Mouse (Mus musculus): ENCODE results near the gene Kcnk1. TPM values are rescaled to one million over a fixed set of nuclear protein-coding genes. Genes with fewer than 3 reads are reported as not detected.

Gene Kcnk1
- polyA plus RNA-seq, 1 experiment from 2014 or later = 23.7 TPM

GRCm38 (mm10) chr8:126062844-126063243 is 67.9 kb downstream of the Kcnk1 start:
- H3K9ac ChIP-seq (replicated peaks; ENCODE audit: low read depth, low read length) = no peak overlapping the region
- H3K4me1 ChIP-seq (ENCODE audit: control insufficient read depth, insufficient read depth, low read length) = peaks cover 8% of the 10 kb centered on the region; the same call in 1 of the 2 replicates
- no peaks in the 10 kb centered on the region for H3K36me3 ChIP-seq (ENCODE audit: control insufficient read depth, insufficient read depth, low read length)
- no peak for ATAC-seq (ENCODE audit: low read depth)
- no peaks in the 10 kb centered on the region for H3K9me3 ChIP-seq (ENCODE audit: control insufficient read depth, low read length)
- no peak overlapping the region for H3K27ac ChIP-seq (ENCODE audit: low read depth, low read length)
- 85% methylated on average over 10 of the region's 10 CpGs for WGBS
- H3K4me3 ChIP-seq (ENCODE audit: low read depth, low read length) = no peak overlapping the region
- no peak overlapping the region for H3K4me2 ChIP-seq (ENCODE audit: low read depth, low read length)
- no peaks in the 10 kb centered on the region for H3K27me3 ChIP-seq (ENCODE audit: control insufficient read depth, insufficient read depth, low read length)

GRCm38 (mm10) chr8:126063832-126064409 is 69.0 kb downstream of the Kcnk1 start:
- peak overlapping the region; percentile 50; the same call in 1 of the 2 replicates for H3K27ac ChIP-seq (ENCODE audit: low read depth, low read length)
- H3K4me2 ChIP-seq (ENCODE audit: low read depth, low read length) = no peak overlapping the region
- ATAC-seq (ENCODE audit: low read depth) = 0 out of 2 replicates have a peak, but pooled peaks have one; percentile 31
- no peaks in the 10 kb centered on the region for H3K36me3 ChIP-seq (ENCODE audit: control insufficient read depth, insufficient read depth, low read length)
- peaks cover 8% of the 10 kb centered on the region; the same call in 1 of the 2 replicates for H3K4me1 ChIP-seq (ENCODE audit: control insufficient read depth, insufficient read depth, low read length)
- WGBS = 54% methylated on average over 9 of the region's 9 CpGs
- H3K9ac ChIP-seq (replicated peaks; ENCODE audit: low read depth, low read length) = no peak overlapping the region
- H3K9me3 ChIP-seq (ENCODE audit: control insufficient read depth, low read length) = no peaks in the 10 kb centered on the region
- no peak overlapping the region for H3K4me3 ChIP-seq (ENCODE audit: low read depth, low read length)
- H3K27me3 ChIP-seq (ENCODE audit: control insufficient read depth, insufficient read depth, low read length) = no peaks in the 10 kb centered on the region

GRCm38 (mm10) chr8:126064587-126065145 is 69.7 kb downstream of the Kcnk1 start:
- Histone ChIP-seq H3K4me3 (ENCODE audit: low read depth, low read length) (no peak overlapping the region), H3K4me2 (ENCODE audit: low read depth, low read length) (no peak overlapping the region), H3K27ac (ENCODE audit: low read depth, low read length) (no peak overlapping the region), H3K27me3 (ENCODE audit: control insufficient read depth, insufficient read depth, low read length) (no peaks in the 10 kb centered on the region), H3K9ac (replicated peaks; ENCODE audit: low read depth, low read length) (no peak overlapping the region), H3K36me3 (ENCODE audit: control insufficient read depth, insufficient read depth, low read length) (no peaks in the 10 kb centered on the region), H3K4me1 (ENCODE audit: control insufficient read depth, insufficient read depth, low read length) (peaks cover 8% of the 10 kb centered on the region; the same call in 1 of the 2 replicates), H3K9me3 (ENCODE audit: control insufficient read depth, low read length) (no peaks in the 10 kb centered on the region)
- no peak for ATAC-seq (ENCODE audit: low read depth)
- 18% methylated on average over 8 of the region's 8 CpGs for WGBS

- Histone ChIP-seq H3K27me3 (ENCODE audit: control insufficient read depth, insufficient read depth, low read length) (no peaks in the 10 kb centered on the region), H3K36me3 (ENCODE audit: control insufficient read depth, insufficient read depth, low read length) (no peaks in the 10 kb centered on the region), H3K9ac (replicated peaks; ENCODE audit: low read depth, low read length) (no peak overlapping the region), H3K9me3 (ENCODE audit: control insufficient read depth, low read length) (no peaks in the 10 kb centered on the region), H3K4me3 (ENCODE audit: low read depth, low read length) (no peak overlapping the region), H3K4me2 (ENCODE audit: low read depth, low read length) (no peak overlapping the region), H3K4me1 (ENCODE audit: control insufficient read depth, insufficient read depth, low read length) (peaks cover 8% of the 10 kb centered on the region; the same call in 1 of the 2 replicates), H3K27ac (ENCODE audit: low read depth, low read length) (no peak overlapping the region)
- ATAC-seq (ENCODE audit: low read depth) = no peak
- WGBS = 83% methylated on average over 6 of the region's 6 CpGs
These were observed 72.3 kb downstream of the Kcnk1 start for GRCm38 (mm10) chr8:126067306-126067705.

- WGBS = 66% methylated on average over 6 of the region's 6 CpGs
- Histone ChIP-seq H3K4me2 (ENCODE audit: low read depth, low read length) (no peak overlapping the region), H3K36me3 (ENCODE audit: control insufficient read depth, insufficient read depth, low read length) (no peaks in the 10 kb centered on the region), H3K4me1 (ENCODE audit: control insufficient read depth, insufficient read depth, low read length) (peaks cover 9% of the 10 kb centered on the region), H3K4me3 (ENCODE audit: low read depth, low read length) (no peak overlapping the region), H3K9ac (replicated peaks; ENCODE audit: low read depth, low read length) (no peak overlapping the region), H3K27me3 (ENCODE audit: control insufficient read depth, insufficient read depth, low read length) (no peaks in the 10 kb centered on the region), H3K9me3 (ENCODE audit: control insufficient read depth, low read length) (no peaks in the 10 kb centered on the region), H3K27ac (ENCODE audit: low read depth, low read length) (no peak overlapping the region)
- ATAC-seq (ENCODE audit: low read depth) = no peak
These were observed 73.2 kb downstream of the Kcnk1 start for GRCm38 (mm10) chr8:126068136-126068535.

GRCm38 (mm10) chr8:126072678-126073077 is 77.7 kb downstream of the Kcnk1 start:
- ATAC-seq (ENCODE audit: low read depth) = no peak
- no peak overlapping the region for H3K4me3 ChIP-seq (ENCODE audit: low read depth, low read length)
- H3K27ac ChIP-seq (ENCODE audit: low read depth, low read length) = no peak overlapping the region
- no peaks in the 10 kb centered on the region for H3K27me3 ChIP-seq (ENCODE audit: control insufficient read depth, insufficient read depth, low read length)
- H3K9me3 ChIP-seq (ENCODE audit: control insufficient read depth, low read length) = no peaks in the 10 kb centered on the region
- H3K4me2 ChIP-seq (ENCODE audit: low read depth, low read length) = no peak overlapping the region
- peaks cover 5% of the 10 kb centered on the region; the same call in 1 of the 2 replicates for H3K4me1 ChIP-seq (ENCODE audit: control insufficient read depth, insufficient read depth, low read length)
- no peaks in the 10 kb centered on the region for H3K36me3 ChIP-seq (ENCODE audit: control insufficient read depth, insufficient read depth, low read length)
- 27% methylated on average over 5 of the region's 5 CpGs for WGBS
- H3K9ac ChIP-seq (replicated peaks; ENCODE audit: low read depth, low read length) = no peak overlapping the region

GRCm38 (mm10) chr8:126073141-126073740 is 78.3 kb downstream of the Kcnk1 start:
- Histone ChIP-seq H3K36me3 (ENCODE audit: control insufficient read depth, insufficient read depth, low read length) (no peaks in the 10 kb centered on the region), H3K9me3 (ENCODE audit: control insufficient read depth, low read length) (no peaks in the 10 kb centered on the region), H3K4me3 (ENCODE audit: low read depth, low read length) (no peak overlapping the region), H3K4me1 (ENCODE audit: control insufficient read depth, insufficient read depth, low read length) (peaks cover 5% of the 10 kb centered on the region; the same call in 1 of the 2 replicates), H3K4me2 (ENCODE audit: low read depth, low read length) (no peak overlapping the region), H3K27me3 (ENCODE audit: control insufficient read depth, insufficient read depth, low read length) (no peaks in the 10 kb centered on the region), H3K9ac (replicated peaks; ENCODE audit: low read depth, low read length) (no peak overlapping the region), H3K27ac (ENCODE audit: low read depth, low read length) (no peak overlapping the region)
- 19% methylated on average over 7 of the region's 7 CpGs for whole genome bisulfite sequencing
- no peak for ATAC-seq (ENCODE audit: low read depth)

- WGBS = 48% methylated on average over 1 of the region's 1 CpGs
- H3K9me3 ChIP-seq (ENCODE audit: control insufficient read depth, low read length) = no peaks in the 10 kb centered on the region
- no peaks in the 10 kb centered on the region for H3K36me3 ChIP-seq (ENCODE audit: control insufficient read depth, insufficient read depth, low read length)
- H3K27ac ChIP-seq (ENCODE audit: low read depth, low read length) = no peak overlapping the region
- ATAC-seq (ENCODE audit: low read depth) = no peak
- H3K4me1 ChIP-seq (ENCODE audit: control insufficient read depth, insufficient read depth, low read length) = peaks cover 5% of the 10 kb centered on the region; the same call in 1 of the 2 replicates
- no peak overlapping the region for H3K9ac ChIP-seq (replicated peaks; ENCODE audit: low read depth, low read length)
- H3K27me3 ChIP-seq (ENCODE audit: control insufficient read depth, insufficient read depth, low read length) = no peaks in the 10 kb centered on the region
- no peak overlapping the region for H3K4me2 ChIP-seq (ENCODE audit: low read depth, low read length)
- no peak overlapping the region for H3K4me3 ChIP-seq (ENCODE audit: low read depth, low read length)
These were observed 79.1 kb downstream of the Kcnk1 start for GRCm38 (mm10) chr8:126074111-126074510.

GRCm38 (mm10) chr8:126075400-126075799 is 80.4 kb downstream of the Kcnk1 start:
- Histone ChIP-seq H3K27ac (ENCODE audit: low read depth, low read length) (no peak overlapping the region), H3K4me2 (ENCODE audit: low read depth, low read length) (no peak overlapping the region), H3K4me3 (ENCODE audit: low read depth, low read length) (no peak overlapping the region), H3K27me3 (ENCODE audit: control insufficient read depth, insufficient read depth, low read length) (no peaks in the 10 kb centered on the region), H3K36me3 (ENCODE audit: control insufficient read depth, insufficient read depth, low read length) (no peaks in the 10 kb centered on the region), H3K9me3 (ENCODE audit: control insufficient read depth, low read length) (no peaks in the 10 kb centered on the region), H3K9ac (replicated peaks; ENCODE audit: low read depth, low read length) (no peak overlapping the region), H3K4me1 (ENCODE audit: control insufficient read depth, insufficient read depth, low read length) (peaks cover 5% of the 10 kb centered on the region; the same call in 1 of the 2 replicates)
- WGBS = 14% methylated on average over 10 of the region's 10 CpGs
- ATAC-seq (ENCODE audit: low read depth) = peak; percentile 49; the same call in 1 of the 2 replicates
